Mouse (Mus musculus): ENCODE results near the gene Cnn1.
A peak's percentile ranks its signal among the peaks of the same experiment; 100 is the strongest.
"Not testable (repeated sequence)": the region's sequence is repeated elsewhere in the genome, so short reads cannot be mapped to it uniquely, and the experiment has no call there.

Cnn1 gene

GRCm38 (mm10) chr9:22075778-22076177 is 23.2 kb upstream of the Cnn1 start:
- not testable (repeated sequence) for DNase-seq (ENCODE audit: low read depth, low spot score)

GRCm38 (mm10) chr9:22076223-22076622 is 22.8 kb upstream of the Cnn1 start:
- DNase-seq (ENCODE audit: low read depth, low spot score), result peak; percentile 56

GRCm38 (mm10) chr9:22084667-22085021 is 14.4 kb upstream of the Cnn1 start:
- no peak for DNase-seq (ENCODE audit: low read depth, low spot score)

GRCm38 (mm10) chr9:22085022-22085834 is 13.8 kb upstream of the Cnn1 start, which contains the start of gene Ecsit:
TSS of gene Ecsit (minus strand) at chr9:22085438.
- DNase-seq (ENCODE audit: low read depth, low spot score), result peak; percentile 95

- DNase-seq (ENCODE audit: low read depth, low spot score), result no peak
Observed at GRCm38 (mm10) chr9:22086012-22086411, 13.0 kb upstream of the Cnn1 start.

GRCm38 (mm10) chr9:22087034-22087618 is 11.9 kb upstream of the Cnn1 start:
- no peak for DNase-seq (ENCODE audit: low read depth, low spot score)

- peak; percentile 46 for DNase-seq (ENCODE audit: low read depth, low spot score)
Observed at GRCm38 (mm10) chr9:22089281-22089680, 9.7 kb upstream of the Cnn1 start.

GRCm38 (mm10) chr9:22089986-22090385 is 9.0 kb upstream of the Cnn1 start:
- no peak for DNase-seq (ENCODE audit: low read depth, low spot score)

- no peak for DNase-seq (ENCODE audit: low read depth, low spot score)
Observed at GRCm38 (mm10) chr9:22092746-22093145, 6.3 kb upstream of the Cnn1 start.

- DNase-seq (ENCODE audit: low read depth, low spot score), result peak; percentile 66
Observed at GRCm38 (mm10) chr9:22095854-22096307, 3.1 kb upstream of the Cnn1 start.

GRCm38 (mm10) chr9:22099922-22100321 is 906 bp downstream of the Cnn1 start:
- no peak for DNase-seq (ENCODE audit: low read depth, low spot score)

- DNase-seq (ENCODE audit: low read depth, low spot score), result no peak
Observed at GRCm38 (mm10) chr9:22108194-22108593, 9.2 kb downstream of the Cnn1 start.

- no peak for DNase-seq (ENCODE audit: low read depth, low spot score)
Observed at GRCm38 (mm10) chr9:22115635-22116034, 16.6 kb downstream of the Cnn1 start.

- no peak for DNase-seq (ENCODE audit: low read depth, low spot score)
Observed at GRCm38 (mm10) chr9:22116086-22116485, 17.1 kb downstream of the Cnn1 start.

- DNase-seq (ENCODE audit: low read depth, low spot score), result peak; percentile 99
Observed at GRCm38 (mm10) chr9:22116740-22117426, 17.9 kb downstream of the Cnn1 start, which contains the start of gene Elof1. TSS of gene Elof1 (minus strand) at chr9:22117172.

GRCm38 (mm10) chr9:22117754-22118456 is 18.9 kb downstream of the Cnn1 start:
- peak; percentile 91 for DNase-seq (ENCODE audit: low read depth, low spot score)

GRCm38 (mm10) chr9:22119543-22119942 is 20.5 kb downstream of the Cnn1 start:
- no peak for DNase-seq (ENCODE audit: low read depth, low spot score)

- no peak for DNase-seq (ENCODE audit: low read depth, low spot score)
Observed at GRCm38 (mm10) chr9:22121545-22121944, 22.5 kb downstream of the Cnn1 start.

- no peak for DNase-seq (ENCODE audit: low read depth, low spot score)
Observed at GRCm38 (mm10) chr9:22122005-22122404, 23.0 kb downstream of the Cnn1 start.

GRCm38 (mm10) chr9:22123069-22123609 is 24.1 kb downstream of the Cnn1 start:
- no peak for DNase-seq (ENCODE audit: low read depth, low spot score)

GRCm38 (mm10) chr9:22124169-22124568 is 25.2 kb downstream of the Cnn1 start:
- DNase-seq (ENCODE audit: low read depth, low spot score), result no peak

Data from ES-CJ7 (cell line).